Mouse (Mus musculus) midbrain, embryonic 14.5 days (tissue): ENCODE data around the gene AF067061. TPM values are rescaled to one million over a fixed set of nuclear protein-coding genes. Genes with fewer than 3 reads are reported as not detected.
A peak's percentile ranks its signal among the peaks of the same experiment; 100 is the strongest.
"Not testable (repeated sequence)": the region's sequence is repeated elsewhere in the genome, so short reads cannot be mapped to it uniquely, and the experiment has no call there.

Experiments
- ATAC-seq: fragments of 200-750 bp; cut with Nextera tagmentation; 2 replicates; pipeline ENCODE4 v1.8.0; 2017; ENCODE audit warnings: moderate number of reproducible peaks, moderate library complexity; ENCODE audit not compliant: low FRiP score, low TSS enrichment
- DNase-seq: peaks from one replicate; pipeline ENCODE4 v3.0.0-alpha.2; 2015
- H3K27ac ChIP-seq: fragments of 300-500 bp; sonication (generic); replicated peaks from 2 replicates; pipeline ENCODE4 v1.5.1; 2014; ENCODE audit warnings: mild to moderate bottlenecking, low read depth, low read length, moderate library complexity
- H3K27me3 ChIP-seq: fragments of 300-500 bp; sonication (generic); 2 replicates; pipeline ENCODE4 v1.6.1; 2014; ENCODE audit warnings: low read length, control low read depth, mixed read lengths; ENCODE audit not compliant: control insufficient read depth, insufficient read depth
- H3K36me3 ChIP-seq: fragments of 300-500 bp; sonication (generic); 2 replicates; pipeline ENCODE4 v1.6.1; 2014; ENCODE audit warnings: low read length, control low read depth; ENCODE audit not compliant: control insufficient read depth, insufficient read depth
- H3K4me1 ChIP-seq: fragments of 300-500 bp; sonication (generic); 2 replicates; pipeline ENCODE4 v1.6.1; 2014; ENCODE audit warnings: mild to moderate bottlenecking, antibody characterized with exemption, low read length, control low read depth; ENCODE audit not compliant: control insufficient read depth, insufficient read depth
- H3K4me2 ChIP-seq: fragments of 300-500 bp; sonication (generic); 2 replicates; pipeline ENCODE4 v1.6.1; 2014; ENCODE audit warnings: mild to moderate bottlenecking, low read length, moderate library complexity
- H3K4me3 ChIP-seq: fragments of 300-500 bp; sonication (generic); replicated peaks from 2 replicates; pipeline ENCODE4 v1.5.1; 2014; ENCODE audit warnings: low read depth, low read length
- H3K9ac ChIP-seq: fragments of 300-500 bp; sonication (generic); replicated peaks from 2 replicates; pipeline ENCODE4 v1.6.1; 2014; ENCODE audit warnings: mild to moderate bottlenecking, low read length, moderate library complexity
- H3K9me3 ChIP-seq: fragments of 300-500 bp; sonication (generic); 2 replicates; pipeline ENCODE4 v1.6.1; 2016; ENCODE audit warnings: low read length, control low read depth, mixed read lengths; ENCODE audit not compliant: control insufficient read depth
- WGBS: fragments of 180-500 bp; shearing (Covaris S2); extraction: QIAGEN DNeasy Blood & Tissue Kit; methylation state at CpG from one replicate; pipeline ENCODE4 v1.1.7; 2014; 5-methylcytosine and 5-hydroxymethylcytosine counted together
- polyA plus RNA-seq: library from polyadenylated mRNA; unstranded; fragments of >200 nt; fragmentation: Nextera tagmentation; extraction: Ambion mirVana; gene quantifications from 2 replicates; pipeline ENCODE4 v1.2.1, GENCODE M21; 2014

Gene AF067061
- polyA plus RNA-seq, 1 experiment from 2014 or later, result not detected

- not testable (repeated sequence) for H3K9ac ChIP-seq
Observed at GRCm38 (mm10) chr13:120258817-120259658, 3.9 kb upstream of the AF067061 start.

GRCm38 (mm10) chr13:120259718-120260117, 3.2 kb upstream of the AF067061 start:
- not testable (repeated sequence) for H3K9ac ChIP-seq, H3K27me3 ChIP-seq, H3K4me1 ChIP-seq, H3K36me3 ChIP-seq, H3K9me3 ChIP-seq, DNase-seq, H3K4me2 ChIP-seq, H3K4me3 ChIP-seq, H3K27ac ChIP-seq, ATAC-seq
- WGBS, result 80% methylated on average over 3 of the region's 3 CpGs

More at GRCm38 (mm10) chr13:120258817-120259658, 3.9 kb upstream of the AF067061 start:
- WGBS, result 91% methylated on average over 3 of the region's 3 CpGs
- H3K4me2 ChIP-seq, H3K36me3 ChIP-seq, ATAC-seq, H3K27me3 ChIP-seq, H3K4me1 ChIP-seq, H3K4me3 ChIP-seq, DNase-seq, H3K27ac ChIP-seq, H3K9me3 ChIP-seq: not testable (repeated sequence)

GRCm38 (mm10) chr13:120277837-120278236, 14.9 kb downstream of the AF067061 start:
- not testable (repeated sequence) for H3K9me3 ChIP-seq, H3K4me3 ChIP-seq, H3K9ac ChIP-seq, H3K4me1 ChIP-seq, ATAC-seq, H3K4me2 ChIP-seq, H3K36me3 ChIP-seq, DNase-seq, H3K27me3 ChIP-seq, H3K27ac ChIP-seq
- 25% methylated on average over 2 of the region's 2 CpGs for WGBS

GRCm38 (mm10) chr13:120278784-120279183, 15.9 kb downstream of the AF067061 start:
- no peaks in the 10 kb centered on the region for H3K4me1 ChIP-seq
- no peak overlapping the region for H3K4me2 ChIP-seq
- WGBS, result 92% methylated on average over 9 of the region's 9 CpGs
- no peak overlapping the region for H3K27ac ChIP-seq
- H3K4me3 ChIP-seq, result no peak overlapping the region
- H3K27me3 ChIP-seq, result no peaks in the 10 kb centered on the region
- ATAC-seq, result no peak
- no peak overlapping the region for H3K9ac ChIP-seq
- no peak for DNase-seq
- H3K36me3 ChIP-seq, result no peaks in the 10 kb centered on the region
- no peaks in the 10 kb centered on the region for H3K9me3 ChIP-seq

DNA sequence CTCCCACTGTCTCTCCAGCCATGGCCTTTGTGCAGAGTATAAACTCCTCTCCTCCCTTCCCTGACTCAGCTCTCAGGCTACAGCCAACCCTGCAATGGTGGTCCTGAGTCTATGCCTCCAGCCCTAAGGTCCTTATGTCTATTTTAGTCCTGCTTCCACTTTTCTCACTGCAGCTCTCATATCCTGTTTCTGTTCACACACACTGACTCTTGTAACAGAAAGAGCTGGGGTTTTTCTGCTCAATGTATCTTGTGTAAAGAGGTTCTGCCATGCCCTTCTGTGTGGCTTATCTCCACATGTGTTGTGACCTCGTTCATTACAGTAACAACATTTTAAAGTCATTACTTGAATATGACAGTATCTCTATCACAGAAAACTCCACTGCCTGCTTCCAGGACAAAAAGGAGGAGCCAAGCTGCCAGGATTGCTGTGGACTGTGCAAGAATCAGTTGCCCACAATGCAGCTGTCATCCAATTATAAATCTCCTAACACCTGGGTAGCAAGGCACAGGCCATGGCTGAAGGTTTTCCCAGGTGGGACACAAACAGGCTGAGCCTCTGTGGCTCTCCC, 36.5 kb downstream of the AF067061 start:
- WGBS, result 65% methylated on average over 1 of the region's 1 CpGs
- ATAC-seq, result no peak
- H3K9me3 ChIP-seq, result no peaks in the 10 kb centered on the region
- H3K9ac ChIP-seq, result no peak overlapping the region
- no peaks in the 10 kb centered on the region for H3K36me3 ChIP-seq
- H3K4me2 ChIP-seq, result no peak overlapping the region
- no peak overlapping the region for H3K27ac ChIP-seq
- H3K4me1 ChIP-seq, result no peaks in the 10 kb centered on the region
- H3K4me3 ChIP-seq, result no peak overlapping the region
- H3K27me3 ChIP-seq, result no peaks in the 10 kb centered on the region
- DNase-seq, result no peak

- no peak within 1 kb of the TSS for H3K9ac ChIP-seq
- H3K27me3 ChIP-seq, result no peaks in the 10 kb centered on the region
- no peak for DNase-seq
- ATAC-seq, result no peak
- no peak within 1 kb of the TSS for H3K4me2 ChIP-seq
- no peak within 1 kb of the TSS for H3K4me3 ChIP-seq
- H3K36me3 ChIP-seq, result no peaks in the 10 kb centered on the region
- H3K4me1 ChIP-seq, result no peaks in the 10 kb centered on the region
- 53% methylated on average over 2 of the region's 2 CpGs for WGBS
- no peaks in the 10 kb centered on the region for H3K9me3 ChIP-seq
- H3K27ac ChIP-seq, result no peak within 1 kb of the TSS
Observed at GRCm38 (mm10) chr13:120299991-120300442, 37.1 kb downstream of the AF067061 start, which contains the start of gene BC147527. Gene BC147527, plus strand, starts transcription at chr13:120300392.

GRCm38 (mm10) chr13:120300853-120301252, 37.9 kb downstream of the AF067061 start:
- H3K27me3 ChIP-seq, result no peaks in the 10 kb centered on the region
- no peaks in the 10 kb centered on the region for H3K36me3 ChIP-seq
- H3K4me1 ChIP-seq, result no peaks in the 10 kb centered on the region
- H3K9me3 ChIP-seq, result no peaks in the 10 kb centered on the region
- H3K27ac ChIP-seq, result no peak overlapping the region
- H3K4me3 ChIP-seq, result no peak overlapping the region
- WGBS, result 86% methylated on average over 4 of the region's 4 CpGs
- no peak for DNase-seq
- H3K9ac ChIP-seq, result no peak overlapping the region
- no peak for ATAC-seq
- H3K4me2 ChIP-seq, result no peak overlapping the region

GRCm38 (mm10) chr13:120310749-120311148, 47.8 kb downstream of the AF067061 start:
- no peak for DNase-seq
- 83% methylated on average over 4 of the region's 4 CpGs for WGBS

GRCm38 (mm10) chr13:120313584-120313983, 50.7 kb downstream of the AF067061 start:
- Histone ChIP-seq H3K4me1 (no peaks in the 10 kb centered on the region), H3K36me3 (no peaks in the 10 kb centered on the region), H3K9ac (no peak overlapping the region), H3K27me3 (no peaks in the 10 kb centered on the region), H3K4me2 (no peak overlapping the region), H3K27ac (no peak overlapping the region), H3K4me3 (no peak overlapping the region), H3K9me3 (no peaks in the 10 kb centered on the region)
- ATAC-seq (no peak), DNase-seq (peak; percentile 14)
- 49% methylated on average over 14 of the region's 14 CpGs for WGBS

More at GRCm38 (mm10) chr13:120310749-120311148, 47.8 kb downstream of the AF067061 start:
- no peak for ATAC-seq
- Histone ChIP-seq H3K9me3 (no peaks in the 10 kb centered on the region), H3K4me1 (no peaks in the 10 kb centered on the region), H3K4me2 (no peak overlapping the region), H3K36me3 (no peaks in the 10 kb centered on the region), H3K27ac (no peak overlapping the region), H3K9ac (no peak overlapping the region), H3K4me3 (no peak overlapping the region), H3K27me3 (no peaks in the 10 kb centered on the region)
